Mouse (Mus musculus) midbrain, embryonic 15.5 days (tissue): ENCODE data around the gene 2610318N02Rik. TPM values are rescaled to one million over a fixed set of nuclear protein-coding genes. Genes with fewer than 3 reads are reported as not detected.
"Not testable (repeated sequence)": the region's sequence is repeated elsewhere in the genome, so short reads cannot be mapped to it uniquely, and the experiment has no call there.

Experiments used
- ATAC-seq: fragments of 200-750 bp; cut with Nextera tagmentation; replicated peaks from 2 replicates; pipeline ENCODE4 v1.8.0; 2017; ENCODE audit warnings: moderate TSS enrichment
- H3K27ac ChIP-seq: fragments of 300-500 bp; sonication (generic); 2 replicates; pipeline ENCODE4 v1.5.1; 2015; ENCODE audit warnings: mild to moderate bottlenecking, inconsistent platforms
- H3K27me3 ChIP-seq: fragments of 300-500 bp; sonication (generic); replicated peaks from 2 replicates; pipeline ENCODE4 v1.6.1; 2015; ENCODE audit warnings: inconsistent platforms
- H3K36me3 ChIP-seq: fragments of 300-500 bp; sonication (generic); replicated peaks from 2 replicates; pipeline ENCODE4 v1.6.1; 2015; ENCODE audit warnings: inconsistent platforms
- H3K4me1 ChIP-seq: fragments of 300-500 bp; sonication (generic); 2 replicates; pipeline ENCODE4 v1.6.1; 2015; ENCODE audit warnings: inconsistent platforms
- H3K4me2 ChIP-seq: fragments of 300-500 bp; sonication (generic); 2 replicates; pipeline ENCODE4 v1.6.1; 2015; ENCODE audit warnings: inconsistent platforms, mild to moderate bottlenecking, moderate library complexity
- H3K4me3 ChIP-seq: fragments of 300-500 bp; sonication (generic); 2 replicates; pipeline ENCODE4 v1.5.1; 2015; ENCODE audit warnings: mild to moderate bottlenecking, inconsistent platforms
- H3K9ac ChIP-seq: fragments of 300-500 bp; sonication (generic); 2 replicates; pipeline ENCODE4 v1.6.1; 2015; ENCODE audit warnings: mild to moderate bottlenecking, inconsistent platforms
- H3K9me3 ChIP-seq: fragments of 300-500 bp; sonication (generic); 2 replicates; pipeline ENCODE4 v1.6.1; 2016; ENCODE audit warnings: inconsistent platforms
- WGBS: fragments of 180-500 bp; shearing (Covaris S2); methylation state at CpG from one replicate; pipeline ENCODE4 v1.1.7; 2015; ENCODE audit warnings: mixed read lengths; 5-methylcytosine and 5-hydroxymethylcytosine counted together
- polyA plus RNA-seq: library from polyadenylated mRNA; unstranded; fragments of >200 nt; fragmentation: Nextera tagmentation; extraction: Ambion mirVana; gene quantifications from 2 replicates; pipeline ENCODE4 v1.2.1, GENCODE M21; 2015

2610318N02Rik gene
- 15.2 and 15.6 TPM in 2 replicates for polyA plus RNA-seq

- Histone ChIP-seq H3K4me2 (peak within 1 kb of the TSS; percentile 71), H3K27me3 (no peaks in the 10 kb centered on the region), H3K9ac (peak within 1 kb of the TSS; percentile 18), H3K4me3 (peak within 1 kb of the TSS; percentile 43), H3K27ac (no peak within 1 kb of the TSS), H3K4me1 (peaks cover 20% of the 10 kb centered on the region), H3K36me3 (no peaks in the 10 kb centered on the region), H3K9me3 (no peaks in the 10 kb centered on the region)
- WGBS = under 1% methylated on average over 25 of the region's 25 CpGs
- ATAC-seq = peak; percentile 93
These were observed at the start of gene 2610318N02Rik for GRCm38 (mm10) chr16:17124871-17125520. TSS of gene 2610318N02Rik (minus strand) at chr16:17125167.

GRCm38 (mm10) chr16:17168049-17168448 lies 43.1 kb upstream of the 2610318N02Rik start:
- H3K4me1 ChIP-seq = no peaks in the 10 kb centered on the region
- no peak overlapping the region for H3K4me2 ChIP-seq
- 91% methylated on average over 5 of the region's 5 CpGs for WGBS
- no peaks in the 10 kb centered on the region for H3K9me3 ChIP-seq
- ATAC-seq = no peak
- no peak overlapping the region for H3K27ac ChIP-seq
- H3K4me3 ChIP-seq = no peak overlapping the region
- peaks cover 13% of the 10 kb centered on the region; the same call in 1 of the 2 replicates for H3K36me3 ChIP-seq
- H3K27me3 ChIP-seq = no peaks in the 10 kb centered on the region
- no peak overlapping the region for H3K9ac ChIP-seq

GRCm38 (mm10) chr16:17167179-17167578 lies 42.2 kb upstream of the 2610318N02Rik start:
- peaks cover 5% of the 10 kb centered on the region; the same call in 1 of the 2 replicates for H3K36me3 ChIP-seq
- no peak for ATAC-seq

GRCm38 (mm10) chr16:17165478-17165877 lies 40.5 kb upstream of the 2610318N02Rik start:
- not testable (repeated sequence) for H3K4me1 ChIP-seq, ATAC-seq, H3K9me3 ChIP-seq, H3K4me2 ChIP-seq, H3K27me3 ChIP-seq, H3K36me3 ChIP-seq, H3K4me3 ChIP-seq, H3K9ac ChIP-seq, H3K27ac ChIP-seq
- WGBS = 97% methylated on average over 1 of the region's 1 CpGs

More at GRCm38 (mm10) chr16:17167179-17167578, 42.2 kb upstream of the 2610318N02Rik start:
- no peak overlapping the region for H3K9ac ChIP-seq
- no peaks in the 10 kb centered on the region for H3K4me1 ChIP-seq
- H3K27ac ChIP-seq = no peak overlapping the region
- no peaks in the 10 kb centered on the region for H3K27me3 ChIP-seq
- H3K4me2 ChIP-seq = no peak overlapping the region
- H3K9me3 ChIP-seq = no peaks in the 10 kb centered on the region
- no peak overlapping the region for H3K4me3 ChIP-seq

- Histone ChIP-seq H3K9me3 (no peaks in the 10 kb centered on the region), H3K4me3 (no peak overlapping the region), H3K4me2 (no peak overlapping the region), H3K27me3 (no peaks in the 10 kb centered on the region), H3K4me1 (no peaks in the 10 kb centered on the region), H3K27ac (no peak overlapping the region), H3K36me3 (peaks cover 26% of the 10 kb centered on the region; the same call in 1 of the 2 replicates), H3K9ac (no peak overlapping the region)
- no peak for ATAC-seq
- 92% methylated on average over 2 of the region's 2 CpGs for WGBS
These were observed 29.4 kb upstream of the 2610318N02Rik start for GRCm38 (mm10) chr16:17154346-17154745.

- Histone ChIP-seq H3K9ac (no peak overlapping the region), H3K4me3 (no peak overlapping the region), H3K4me2 (no peak overlapping the region), H3K27me3 (no peaks in the 10 kb centered on the region), H3K36me3 (peaks cover 18% of the 10 kb centered on the region; the same call in 1 of the 2 replicates), H3K27ac (no peak overlapping the region), H3K9me3 (no peaks in the 10 kb centered on the region), H3K4me1 (peaks cover 17% of the 10 kb centered on the region)
- 98% methylated on average over 4 of the region's 4 CpGs for WGBS
- no peak for ATAC-seq
These were observed 26.9 kb upstream of the 2610318N02Rik start for GRCm38 (mm10) chr16:17151874-17152273.

- H3K36me3 ChIP-seq = peaks cover 18% of the 10 kb centered on the region; the same call in 1 of the 2 replicates
- ATAC-seq = no peak
- 87% methylated on average over 7 of the region's 7 CpGs for WGBS
- H3K9ac ChIP-seq = no peak overlapping the region
- H3K4me3 ChIP-seq = no peak overlapping the region
- H3K27ac ChIP-seq = no peak overlapping the region
- no peak overlapping the region for H3K4me2 ChIP-seq
- H3K27me3 ChIP-seq = no peaks in the 10 kb centered on the region
- peaks cover 17% of the 10 kb centered on the region for H3K4me1 ChIP-seq
- H3K9me3 ChIP-seq = no peaks in the 10 kb centered on the region
These were observed 25.7 kb upstream of the 2610318N02Rik start for GRCm38 (mm10) chr16:17150520-17151258.

- no peak overlapping the region for H3K27ac ChIP-seq
- H3K4me2 ChIP-seq = peak overlapping the region; percentile 90
- no peaks in the 10 kb centered on the region for H3K27me3 ChIP-seq
- WGBS = 6% methylated on average over 16 of the region's 16 CpGs
- H3K9ac ChIP-seq = peak overlapping the region; percentile 58
- H3K4me1 ChIP-seq = peaks cover 17% of the 10 kb centered on the region
- peaks cover 10% of the 10 kb centered on the region; the same call in 1 of the 2 replicates for H3K36me3 ChIP-seq
- ATAC-seq = peak; percentile 37
- H3K4me3 ChIP-seq = peak overlapping the region; percentile 52
- no peaks in the 10 kb centered on the region for H3K9me3 ChIP-seq
These were observed 23.1 kb upstream of the 2610318N02Rik start for GRCm38 (mm10) chr16:17148084-17148483.

GRCm38 (mm10) chr16:17147391-17147929 lies 22.5 kb upstream of the 2610318N02Rik start:
- Histone ChIP-seq H3K4me3 (peak overlapping the region; percentile 52), H3K36me3 (peaks cover 8% of the 10 kb centered on the region; the same call in 1 of the 2 replicates), H3K9me3 (no peaks in the 10 kb centered on the region), H3K9ac (peak overlapping the region; percentile 58), H3K27me3 (no peaks in the 10 kb centered on the region), H3K4me1 (peaks cover 17% of the 10 kb centered on the region), H3K4me2 (peak overlapping the region; percentile 90), H3K27ac (peak overlapping the region; percentile 67)
- peak; percentile 60 for ATAC-seq
- WGBS = under 1% methylated on average over 41 of the region's 41 CpGs

- H3K9ac ChIP-seq = peak within 1 kb of the TSS; percentile 58
- WGBS = under 1% methylated on average over 32 of the region's 34 CpGs
- peaks cover 3% of the 10 kb centered on the region; the same call in 1 of the 2 replicates for H3K36me3 ChIP-seq
- peaks cover 17% of the 10 kb centered on the region for H3K4me1 ChIP-seq
- H3K27me3 ChIP-seq = no peaks in the 10 kb centered on the region
- peak within 1 kb of the TSS; percentile 67 for H3K27ac ChIP-seq
- H3K9me3 ChIP-seq = no peaks in the 10 kb centered on the region
- H3K4me3 ChIP-seq = peak within 1 kb of the TSS; percentile 52
- H3K4me2 ChIP-seq = peak within 1 kb of the TSS; percentile 90
- ATAC-seq = peak; percentile 90
These were observed 21.8 kb upstream of the 2610318N02Rik start, which contains the start of gene Ccdc116 for GRCm38 (mm10) chr16:17146772-17147235. TSS of gene Ccdc116 (minus strand) at chr16:17147229.

GRCm38 (mm10) chr16:17144339-17144738 lies 19.4 kb upstream of the 2610318N02Rik start, which contains the start of gene Ydjc:
TSS of gene Ydjc (plus strand) at chr16:17144621.
- no peaks in the 10 kb centered on the region for H3K27me3 ChIP-seq
- no peak for ATAC-seq
- 17% methylated on average over 7 of the region's 7 CpGs for WGBS
- H3K9ac ChIP-seq = no peak within 1 kb of the TSS
- H3K27ac ChIP-seq = no peak within 1 kb of the TSS
- H3K4me3 ChIP-seq = no peak within 1 kb of the TSS
- peaks cover 17% of the 10 kb centered on the region for H3K4me1 ChIP-seq
- no peaks in the 10 kb centered on the region for H3K9me3 ChIP-seq
- no peaks in the 10 kb centered on the region for H3K36me3 ChIP-seq
- H3K4me2 ChIP-seq = no peak within 1 kb of the TSS

- no peaks in the 10 kb centered on the region for H3K27me3 ChIP-seq
- no peak overlapping the region for H3K4me3 ChIP-seq
- H3K9me3 ChIP-seq = no peaks in the 10 kb centered on the region
- ATAC-seq = no peak
- peaks cover 7% of the 10 kb centered on the region for H3K4me1 ChIP-seq
- no peak overlapping the region for H3K9ac ChIP-seq
- H3K36me3 ChIP-seq = no peaks in the 10 kb centered on the region
- no peak overlapping the region for H3K4me2 ChIP-seq
- no peak overlapping the region for H3K27ac ChIP-seq
- 92% methylated on average over 15 of the region's 15 CpGs for WGBS
These were observed 12.4 kb upstream of the 2610318N02Rik start for GRCm38 (mm10) chr16:17137355-17137754.
